Mouse (Mus musculus) lung, postnatal 10 days (tissue): ENCODE measurements around the gene Cd247.

Experiments
- DNase-seq: peaks from one replicate; pipeline ENCODE4 v3.0.0; 2021

Gene Cd247

GRCm38 (mm10) chr1:165828173-165828572 is 39.7 kb downstream of the Cd247 start:
- no peak for DNase-seq

GRCm38 (mm10) chr1:165828615-165829014 is 40.1 kb downstream of the Cd247 start:
- no peak for DNase-seq

DNA sequence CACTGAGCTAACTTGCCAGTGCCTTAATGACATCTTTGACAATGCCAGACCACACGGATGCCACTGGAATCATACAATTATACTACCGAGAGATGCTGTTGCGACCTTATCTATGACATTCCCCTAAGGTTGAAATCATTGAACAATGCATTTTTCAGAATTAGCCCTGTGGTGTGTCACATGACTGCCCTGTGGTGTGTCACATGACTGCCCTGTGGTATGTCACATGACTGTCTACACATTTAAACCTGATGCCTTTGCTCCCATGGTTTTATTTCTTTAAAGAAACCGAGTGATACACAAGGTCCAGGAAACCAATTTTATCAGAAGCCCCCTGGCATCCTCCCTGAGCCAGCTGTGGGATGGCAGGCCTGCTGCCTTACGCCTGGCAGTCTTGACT is 41.4 kb downstream of the Cd247 start:
- DNase-seq, result no peak

GRCm38 (mm10) chr1:165833244-165833643 is 44.8 kb downstream of the Cd247 start:
- no peak for DNase-seq

GRCm38 (mm10) chr1:165833910-165834632 is 45.6 kb downstream of the Cd247 start:
- DNase-seq, result no peak

- no peak for DNase-seq
Observed at GRCm38 (mm10) chr1:165834633-165834975, 46.1 kb downstream of the Cd247 start.

DNA sequence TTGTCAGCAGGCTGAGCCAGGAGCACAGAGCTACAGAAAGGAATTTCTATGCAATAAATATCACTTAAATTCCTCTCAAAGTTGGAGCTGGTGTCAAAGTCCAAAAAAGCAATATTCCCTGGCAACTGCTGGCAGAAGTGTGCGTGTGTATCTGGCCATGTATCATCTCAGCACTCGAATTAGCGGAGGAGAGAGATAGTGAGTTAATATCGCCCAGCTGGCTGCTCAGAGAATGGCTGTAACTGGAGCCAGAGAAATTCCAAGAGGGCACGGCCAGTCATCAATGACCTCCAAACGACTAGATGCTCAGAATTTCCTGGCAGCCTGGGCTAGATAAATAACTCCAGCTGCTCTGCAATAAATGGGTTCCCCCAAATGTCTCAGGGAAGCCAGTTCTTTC is 48.0 kb downstream of the Cd247 start:
- no peak for DNase-seq

- DNase-seq, result peak; percentile 62
Observed at GRCm38 (mm10) chr1:165837546-165837945, 49.1 kb downstream of the Cd247 start.

DNA sequence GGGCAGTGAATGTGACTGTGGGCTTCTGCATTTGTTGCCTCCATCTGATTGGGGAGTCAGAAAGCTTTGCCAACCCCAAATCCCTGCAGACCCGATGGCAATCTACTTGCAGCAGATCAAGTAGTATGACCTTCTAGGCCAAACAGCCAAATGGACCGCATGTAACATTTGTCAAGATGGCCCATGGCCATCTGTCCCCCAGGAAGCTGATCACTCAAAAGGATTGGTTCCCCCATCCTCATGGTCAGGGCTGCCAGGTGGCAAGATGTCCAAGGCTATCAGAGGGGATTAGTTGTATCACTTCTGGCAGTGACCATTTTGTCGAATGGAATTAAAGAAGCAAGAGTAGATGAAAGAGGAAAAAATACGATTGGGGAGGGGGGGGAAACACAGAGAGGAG is 50.7 kb downstream of the Cd247 start:
- no peak for DNase-seq

DNA sequence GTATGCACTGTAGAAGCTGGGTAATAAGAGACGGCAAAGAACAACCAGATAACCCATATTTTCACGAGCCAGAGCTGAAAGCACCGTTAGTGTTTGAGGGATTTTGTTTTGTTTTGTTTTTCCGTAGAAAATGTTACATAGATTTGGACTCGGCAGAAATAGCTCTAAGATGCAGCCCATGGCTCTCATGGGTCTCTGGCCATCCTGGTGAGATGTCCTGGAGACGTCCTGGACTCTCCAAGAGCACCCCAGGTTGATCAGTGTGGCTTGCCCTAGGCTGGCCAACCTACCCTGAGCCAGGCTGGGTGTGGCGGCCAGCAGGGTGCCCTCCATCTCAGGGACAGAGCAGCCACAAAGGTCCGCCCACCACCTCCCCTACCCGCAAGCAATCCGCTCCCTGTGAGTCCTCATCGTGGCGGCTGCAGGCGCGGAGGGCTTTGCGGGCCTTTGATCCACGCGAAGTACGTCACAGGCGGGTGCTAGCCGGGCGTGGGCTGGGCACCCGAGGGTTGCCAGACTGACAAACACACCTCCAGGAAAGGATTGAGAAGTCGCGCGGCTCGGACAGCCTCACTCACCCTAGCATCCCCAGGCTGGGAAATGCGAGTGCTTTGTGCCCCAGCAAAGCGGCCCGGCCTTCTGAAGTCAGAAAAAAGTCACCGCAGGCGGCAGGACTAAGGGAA is 52.2 kb downstream of the Cd247 start:
- DNase-seq, result no peak

- no peak for DNase-seq
Observed at GRCm38 (mm10) chr1:165842170-165842569, 53.7 kb downstream of the Cd247 start.

GRCm38 (mm10) chr1:165843586-165843985 is 55.1 kb downstream of the Cd247 start:
- DNase-seq, result no peak

- no peak for DNase-seq
Observed at GRCm38 (mm10) chr1:165844466-165844951, 56.0 kb downstream of the Cd247 start.

GRCm38 (mm10) chr1:165844956-165845355 is 56.5 kb downstream of the Cd247 start:
- peak; percentile 48 for DNase-seq

GRCm38 (mm10) chr1:165845366-165845765 is 56.9 kb downstream of the Cd247 start:
- DNase-seq, result peak; percentile 40

DNA sequence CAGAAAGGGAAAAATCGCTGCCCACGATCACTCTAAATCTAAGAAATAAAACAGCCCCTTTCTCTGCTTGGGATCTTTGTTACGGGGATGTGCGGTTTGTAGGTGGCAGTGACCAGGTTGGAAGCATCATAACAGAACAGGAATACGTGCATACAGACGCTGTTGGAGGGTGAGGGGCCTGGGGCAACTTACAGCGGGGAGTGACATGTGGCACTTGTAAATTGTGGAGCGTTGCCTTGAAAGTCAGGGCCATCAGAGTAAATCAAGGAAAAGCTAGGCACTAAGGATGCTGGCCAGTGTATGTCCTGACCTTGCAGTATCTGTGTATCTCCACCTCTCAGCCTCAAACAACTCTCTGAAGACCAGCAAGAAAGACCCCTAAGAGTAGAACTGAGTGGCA is 59.9 kb downstream of the Cd247 start:
- DNase-seq, result no peak

DNA sequence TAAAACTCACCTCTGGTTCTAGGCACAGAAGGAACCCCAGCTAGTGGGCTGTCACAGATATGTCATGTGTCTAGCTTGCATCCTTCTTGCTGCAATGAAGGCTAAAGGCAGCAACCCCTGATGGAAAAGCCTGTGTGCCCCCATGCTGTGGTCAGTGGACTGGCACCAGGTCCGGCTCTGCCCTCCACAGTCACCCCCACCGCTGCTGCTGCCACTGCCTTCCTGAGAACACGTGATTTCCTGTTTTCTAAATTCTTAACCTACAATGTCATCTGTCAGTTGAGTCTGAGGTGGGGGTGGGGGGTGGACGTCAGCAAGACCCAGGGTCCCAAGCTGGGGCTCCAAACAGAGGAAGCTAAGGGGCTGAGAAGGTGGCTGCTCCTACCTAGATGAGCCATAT is 60.4 kb downstream of the Cd247 start:
- peak; percentile 59 for DNase-seq

- DNase-seq, result no peak
Observed at GRCm38 (mm10) chr1:165849458-165850445, 61.3 kb downstream of the Cd247 start.

- DNase-seq, result no peak
Observed at GRCm38 (mm10) chr1:165852131-165852530, 63.6 kb downstream of the Cd247 start.

DNA sequence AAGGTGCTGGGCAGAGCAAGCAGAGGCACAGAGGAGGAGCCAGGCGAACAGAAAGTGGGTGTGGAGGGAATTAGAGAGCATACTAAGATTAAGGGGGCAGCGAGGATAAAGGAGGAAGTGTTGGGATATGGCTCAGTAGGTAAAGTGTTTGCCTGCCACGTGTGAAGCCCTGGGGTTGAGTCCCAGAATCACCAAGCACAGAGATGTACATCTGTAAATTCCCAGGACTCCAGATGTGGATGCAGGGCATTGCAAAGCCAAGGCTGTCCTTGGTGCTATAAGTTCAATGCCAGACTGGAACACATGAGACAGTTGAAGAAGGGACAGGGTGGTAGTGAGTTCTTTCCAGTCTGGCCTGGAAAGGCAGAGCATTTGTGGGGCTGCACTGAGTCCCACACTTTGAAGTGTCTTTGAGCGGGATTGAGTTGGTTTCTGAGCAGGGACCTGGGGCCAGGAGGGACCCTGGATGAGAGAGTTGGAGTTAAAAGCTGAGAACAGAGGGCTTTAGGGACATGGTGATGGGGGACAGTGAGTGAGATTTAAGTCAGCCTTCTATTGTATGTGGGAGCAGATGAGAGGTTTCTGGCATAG is 64.7 kb downstream of the Cd247 start:
- DNase-seq, result no peak

DNA sequence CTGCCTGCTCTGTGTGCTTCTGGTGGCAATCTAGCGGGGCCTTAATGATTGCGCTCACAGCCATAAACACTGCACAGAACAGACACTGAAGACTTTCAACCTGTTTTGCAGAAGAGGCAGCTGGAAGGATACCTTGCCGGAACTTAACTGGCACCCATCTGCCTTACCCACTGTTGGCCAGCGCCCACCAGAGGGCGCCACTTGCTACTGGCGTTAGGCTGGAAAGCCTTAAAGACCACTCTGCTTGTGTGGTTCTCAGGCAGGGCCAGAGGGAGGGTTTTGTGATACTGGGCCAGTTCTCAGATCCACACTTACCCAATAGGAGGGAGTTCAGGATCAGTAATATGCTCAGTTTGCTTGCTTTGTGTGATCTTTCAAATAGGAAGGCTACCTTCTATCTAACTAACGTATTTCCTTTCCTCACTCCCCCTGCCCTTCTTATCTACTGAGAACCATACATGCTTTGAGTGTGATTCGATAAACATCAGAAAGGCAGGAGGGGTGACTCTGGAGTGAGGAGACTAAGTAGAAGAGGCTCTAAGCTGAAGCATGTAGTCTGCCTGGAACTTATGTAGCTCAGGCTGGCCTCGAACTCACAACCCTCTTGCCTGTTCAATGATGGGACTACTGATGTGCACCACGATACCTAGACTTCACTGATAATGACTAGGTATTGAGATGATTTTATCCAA is 65.4 kb downstream of the Cd247 start:
- peak; percentile 75 for DNase-seq
